Mouse (Mus musculus): ENCODE data around the gene Psmd11. TPM values are rescaled to one million over a fixed set of nuclear protein-coding genes. Genes with fewer than 3 reads are reported as not detected.
A peak's percentile ranks its signal among the peaks of the same experiment; 100 is the strongest.
"Not testable (repeated sequence)": the region's sequence is repeated elsewhere in the genome, so short reads cannot be mapped to it uniquely, and the experiment has no call there.

The Psmd11 gene
- 100 to 1,000 TPM in 3 of 4 experiments, 10 to 100 TPM in 1; 99.6 to 118 (median 111) TPM for total RNA-seq (2022)

GRCm38 (mm10) chr11:80428381-80429008 lies at the start of gene Psmd11:
Gene Psmd11, plus strand, starts transcription at chr11:80428615.
- peak; percentile 95 for DNase-seq (ENCODE audit: low spot score)

GRCm38 (mm10) chr11:80379184-80379583 lies 49.2 kb upstream of the Psmd11 start:
- DNase-seq (ENCODE audit: low spot score): not testable (repeated sequence)

- DNase-seq (ENCODE audit: low spot score): no peak
Measured at GRCm38 (mm10) chr11:80382626-80383018, 45.8 kb upstream of the Psmd11 start.

- peak; percentile 98 for DNase-seq (ENCODE audit: low spot score)
Measured at GRCm38 (mm10) chr11:80383019-80383625, 45.3 kb upstream of the Psmd11 start, which contains the start of gene Zfp207. Gene Zfp207, plus strand, starts transcription at chr11:80383279.

GRCm38 (mm10) chr11:80383626-80384046 lies 44.8 kb upstream of the Psmd11 start:
- DNase-seq (ENCODE audit: low spot score): peak; percentile 45

GRCm38 (mm10) chr11:80384461-80384860 lies 44.0 kb upstream of the Psmd11 start:
- no peak for DNase-seq (ENCODE audit: low spot score)

- DNase-seq (ENCODE audit: low spot score): no peak
Measured at GRCm38 (mm10) chr11:80385055-80385454, 43.4 kb upstream of the Psmd11 start.

GRCm38 (mm10) chr11:80386790-80387189 lies 41.6 kb upstream of the Psmd11 start:
- no peak for DNase-seq (ENCODE audit: low spot score)

- no peak for DNase-seq (ENCODE audit: low spot score)
Measured at GRCm38 (mm10) chr11:80389885-80390284, 38.5 kb upstream of the Psmd11 start.

GRCm38 (mm10) chr11:80391407-80392120 lies 36.9 kb upstream of the Psmd11 start:
- no peak for DNase-seq (ENCODE audit: low spot score)

- DNase-seq (ENCODE audit: low spot score): no peak
Measured at GRCm38 (mm10) chr11:80395930-80396329, 32.5 kb upstream of the Psmd11 start.

GRCm38 (mm10) chr11:80396617-80397016 lies 31.8 kb upstream of the Psmd11 start:
- DNase-seq (ENCODE audit: low spot score): no peak

- not testable (repeated sequence) for DNase-seq (ENCODE audit: low spot score)
Measured at GRCm38 (mm10) chr11:80407878-80408277, 20.5 kb upstream of the Psmd11 start.

- DNase-seq (ENCODE audit: low spot score): no peak
Measured at GRCm38 (mm10) chr11:80410377-80410776, 18.0 kb upstream of the Psmd11 start.

- DNase-seq (ENCODE audit: low spot score): no peak
Measured at GRCm38 (mm10) chr11:80417085-80417484, 11.3 kb upstream of the Psmd11 start.

GRCm38 (mm10) chr11:80419743-80420142 lies 8.7 kb upstream of the Psmd11 start:
- no peak for DNase-seq (ENCODE audit: low spot score)

GRCm38 (mm10) chr11:80420202-80420984 lies 8.0 kb upstream of the Psmd11 start:
- no peak for DNase-seq (ENCODE audit: low spot score)

GRCm38 (mm10) chr11:80421421-80422047 lies 6.9 kb upstream of the Psmd11 start:
- no peak for DNase-seq (ENCODE audit: low spot score)

- no peak for DNase-seq (ENCODE audit: low spot score)
Measured at GRCm38 (mm10) chr11:80424691-80425090, 3.7 kb upstream of the Psmd11 start.

GRCm38 (mm10) chr11:80425247-80425778 lies 3.1 kb upstream of the Psmd11 start:
- DNase-seq (ENCODE audit: low spot score): no peak

Data from heart, adult 8-10 months (tissue).